Mouse (Mus musculus) hindbrain, embryonic 15.5 days (tissue): ENCODE measurements around the gene Tbx5. TPM values are rescaled to one million over a fixed set of nuclear protein-coding genes. Genes with fewer than 3 reads are reported as not detected.
A peak's percentile ranks its signal among the peaks of the same experiment; 100 is the strongest.
"Not testable (repeated sequence)": the region's sequence is repeated elsewhere in the genome, so short reads cannot be mapped to it uniquely, and the experiment has no call there.

Experiments
- ATAC-seq: fragments of 200-750 bp; cut with Nextera tagmentation; 2 replicates; pipeline ENCODE4 v1.8.0; 2017; ENCODE audit warnings: low read depth, moderate number of reproducible peaks, moderate TSS enrichment; ENCODE audit not compliant: low FRiP score
- H3K27ac ChIP-seq: fragments of 300-500 bp; sonication (generic); replicated peaks from 2 replicates; pipeline ENCODE4 v1.5.1; 2015; ENCODE audit warnings: mild to moderate bottlenecking, inconsistent platforms
- H3K27me3 ChIP-seq: fragments of 300-500 bp; sonication (generic); 2 replicates; pipeline ENCODE4 v1.6.1; 2015; ENCODE audit warnings: control low read depth, inconsistent platforms
- H3K36me3 ChIP-seq: fragments of 300-500 bp; sonication (generic); 2 replicates; pipeline ENCODE4 v1.6.1; 2015; ENCODE audit warnings: control low read depth, inconsistent platforms
- H3K4me1 ChIP-seq: fragments of 300-500 bp; sonication (generic); replicated peaks from 2 replicates; pipeline ENCODE4 v1.6.1; 2015; ENCODE audit warnings: control low read depth, inconsistent platforms
- H3K4me2 ChIP-seq: fragments of 300-500 bp; sonication (generic); 2 replicates; pipeline ENCODE4 v1.6.1; 2015; ENCODE audit warnings: moderate library complexity, mild to moderate bottlenecking, inconsistent platforms
- H3K4me3 ChIP-seq: fragments of 300-500 bp; sonication (generic); 2 replicates; pipeline ENCODE4 v1.5.1; 2015; ENCODE audit warnings: mild to moderate bottlenecking, inconsistent platforms
- H3K9ac ChIP-seq: fragments of 300-500 bp; sonication (generic); 2 replicates; pipeline ENCODE4 v1.6.1; 2015; ENCODE audit warnings: inconsistent platforms
- H3K9me3 ChIP-seq: fragments of 300-500 bp; sonication (generic); 2 replicates; pipeline ENCODE4 v1.6.1; 2016; ENCODE audit warnings: control low read depth, inconsistent platforms
- WGBS: fragments of 180-500 bp; shearing (Covaris S2); methylation state at CpG from one replicate; pipeline ENCODE4 v1.1.7; 2015; 5-methylcytosine and 5-hydroxymethylcytosine counted together
- polyA plus RNA-seq: library from polyadenylated mRNA; unstranded; fragments of >200 nt; fragmentation: Nextera tagmentation; extraction: Ambion mirVana; gene quantifications from 2 replicates; pipeline ENCODE4 v1.2.1, GENCODE M21; 2015

Tbx5 gene
- polyA plus RNA-seq, 1 experiment from 2014 or later: 0.09 TPM

- no peak for ATAC-seq
- H3K4me1 ChIP-seq: no peaks in the 10 kb centered on the region; the same call in 1 of the 2 replicates
- H3K4me2 ChIP-seq: peak overlapping the region; percentile 53
- no peak overlapping the region for H3K9ac ChIP-seq
- no peaks in the 10 kb centered on the region for H3K9me3 ChIP-seq
- WGBS: 14% methylated on average over 31 of the region's 31 CpGs
- no peak overlapping the region for H3K27ac ChIP-seq
- H3K27me3 ChIP-seq: peaks cover 12% of the 10 kb centered on the region; the same call in 1 of the 2 replicates
- no peaks in the 10 kb centered on the region for H3K36me3 ChIP-seq
- H3K4me3 ChIP-seq: peak overlapping the region; percentile 27
These were observed 34.1 kb downstream of the Tbx5 start for GRCm38 (mm10) chr5:119866277-119867235.

- Histone ChIP-seq H3K27me3 (peaks cover 6% of the 10 kb centered on the region; the same call in 1 of the 2 replicates), H3K9me3 (no peaks in the 10 kb centered on the region), H3K4me3 (no peak overlapping the region), H3K27ac (no peak overlapping the region), H3K4me1 (no peaks in the 10 kb centered on the region; the same call in 1 of the 2 replicates), H3K9ac (no peak overlapping the region), H3K4me2 (no peak overlapping the region), H3K36me3 (no peaks in the 10 kb centered on the region)
- no peak for ATAC-seq
- 84% methylated on average over 6 of the region's 6 CpGs for WGBS
These were observed 35.5 kb downstream of the Tbx5 start for GRCm38 (mm10) chr5:119867986-119868385.

GRCm38 (mm10) chr5:119875421-119875820 is 43.0 kb downstream of the Tbx5 start:
- Histone ChIP-seq H3K27ac (no peak overlapping the region), H3K27me3 (no peaks in the 10 kb centered on the region), H3K9me3 (no peaks in the 10 kb centered on the region), H3K36me3 (no peaks in the 10 kb centered on the region), H3K9ac (no peak overlapping the region), H3K4me2 (no peak overlapping the region), H3K4me3 (no peak overlapping the region), H3K4me1 (no peaks in the 10 kb centered on the region)
- no peak for ATAC-seq
- WGBS: 17% methylated on average over 2 of the region's 2 CpGs

GRCm38 (mm10) chr5:119877185-119877584 is 44.7 kb downstream of the Tbx5 start:
- Histone ChIP-seq H3K9ac (no peak overlapping the region), H3K4me1 (no peaks in the 10 kb centered on the region), H3K27me3 (no peaks in the 10 kb centered on the region), H3K4me2 (no peak overlapping the region), H3K9me3 (no peaks in the 10 kb centered on the region), H3K27ac (no peak overlapping the region), H3K36me3 (no peaks in the 10 kb centered on the region), H3K4me3 (no peak overlapping the region)
- ATAC-seq: no peak
- 76% methylated on average over 6 of the region's 6 CpGs for WGBS

- WGBS: 85% methylated on average over 7 of the region's 8 CpGs
- no peaks in the 10 kb centered on the region for H3K4me1 ChIP-seq
- no peaks in the 10 kb centered on the region for H3K36me3 ChIP-seq
- no peak overlapping the region for H3K4me3 ChIP-seq
- no peak overlapping the region for H3K4me2 ChIP-seq
- no peaks in the 10 kb centered on the region for H3K27me3 ChIP-seq
- no peaks in the 10 kb centered on the region for H3K9me3 ChIP-seq
- H3K27ac ChIP-seq: no peak overlapping the region
- no peak overlapping the region for H3K9ac ChIP-seq
- ATAC-seq: no peak
These were observed 53.1 kb downstream of the Tbx5 start for GRCm38 (mm10) chr5:119885595-119885994.

GRCm38 (mm10) chr5:119887381-119887780 is 54.9 kb downstream of the Tbx5 start:
- no peaks in the 10 kb centered on the region for H3K36me3 ChIP-seq
- H3K4me2 ChIP-seq: no peak overlapping the region
- no peak overlapping the region for H3K4me3 ChIP-seq
- no peaks in the 10 kb centered on the region for H3K9me3 ChIP-seq
- H3K27me3 ChIP-seq: no peaks in the 10 kb centered on the region
- WGBS: 86% methylated on average over 8 of the region's 8 CpGs
- no peak for ATAC-seq
- no peak overlapping the region for H3K27ac ChIP-seq
- no peaks in the 10 kb centered on the region for H3K4me1 ChIP-seq
- H3K9ac ChIP-seq: no peak overlapping the region

GRCm38 (mm10) chr5:119891960-119892359 is 59.5 kb downstream of the Tbx5 start:
- no peak overlapping the region for H3K4me2 ChIP-seq
- H3K4me3 ChIP-seq: no peak overlapping the region
- WGBS: 61% methylated on average over 5 of the region's 5 CpGs
- H3K9ac ChIP-seq: no peak overlapping the region
- no peak for ATAC-seq
- no peaks in the 10 kb centered on the region for H3K36me3 ChIP-seq
- no peaks in the 10 kb centered on the region for H3K27me3 ChIP-seq
- no peaks in the 10 kb centered on the region for H3K4me1 ChIP-seq
- no peak overlapping the region for H3K27ac ChIP-seq
- no peaks in the 10 kb centered on the region for H3K9me3 ChIP-seq

- Histone ChIP-seq H3K36me3 (no peaks in the 10 kb centered on the region), H3K9ac (no peak overlapping the region)
These were observed 60.6 kb downstream of the Tbx5 start for GRCm38 (mm10) chr5:119893060-119893459.

GRCm38 (mm10) chr5:119896605-119897004 is 64.1 kb downstream of the Tbx5 start:
- 85% methylated on average over 3 of the region's 3 CpGs for WGBS
- no peak overlapping the region for H3K4me2 ChIP-seq
- H3K9ac ChIP-seq: no peak overlapping the region
- no peak for ATAC-seq
- no peaks in the 10 kb centered on the region for H3K9me3 ChIP-seq
- H3K27ac ChIP-seq: no peak overlapping the region
- H3K36me3 ChIP-seq: no peaks in the 10 kb centered on the region
- no peaks in the 10 kb centered on the region for H3K4me1 ChIP-seq
- no peaks in the 10 kb centered on the region for H3K27me3 ChIP-seq
- no peak overlapping the region for H3K4me3 ChIP-seq

More at GRCm38 (mm10) chr5:119893060-119893459, 60.6 kb downstream of the Tbx5 start:
- Histone ChIP-seq H3K4me1 (no peaks in the 10 kb centered on the region), H3K9me3 (no peaks in the 10 kb centered on the region), H3K4me3 (no peak overlapping the region), H3K4me2 (no peak overlapping the region), H3K27ac (no peak overlapping the region), H3K27me3 (no peaks in the 10 kb centered on the region)
- 86% methylated on average over 3 of the region's 3 CpGs for WGBS
- no peak for ATAC-seq

GRCm38 (mm10) chr5:119916551-119917171 is 84.2 kb downstream of the Tbx5 start:
- Histone ChIP-seq H3K27ac (peak overlapping the region; percentile 64), H3K9me3 (no peaks in the 10 kb centered on the region), H3K4me2 (no peak overlapping the region), H3K4me1 (no peaks in the 10 kb centered on the region), H3K36me3 (no peaks in the 10 kb centered on the region), H3K9ac (no peak overlapping the region), H3K27me3 (no peaks in the 10 kb centered on the region), H3K4me3 (no peak overlapping the region)
- peak; percentile 87 for ATAC-seq
- WGBS: 65% methylated on average over 12 of the region's 12 CpGs

GRCm38 (mm10) chr5:119918381-119918780 is 85.9 kb downstream of the Tbx5 start:
- 96% methylated on average over 1 of the region's 1 CpGs for WGBS
- ATAC-seq: not testable (repeated sequence)

GRCm38 (mm10) chr5:119920941-119921340 is 88.5 kb downstream of the Tbx5 start:
- H3K4me2 ChIP-seq: no peak overlapping the region
- ATAC-seq: no peak
- 58% methylated on average over 10 of the region's 10 CpGs for WGBS

More at GRCm38 (mm10) chr5:119918381-119918780, 85.9 kb downstream of the Tbx5 start:
- H3K27ac ChIP-seq, H3K36me3 ChIP-seq, H3K4me1 ChIP-seq, H3K27me3 ChIP-seq, H3K9me3 ChIP-seq, H3K9ac ChIP-seq, H3K4me2 ChIP-seq, H3K4me3 ChIP-seq: not testable (repeated sequence)

More at GRCm38 (mm10) chr5:119920941-119921340, 88.5 kb downstream of the Tbx5 start:
- Histone ChIP-seq H3K36me3 (no peaks in the 10 kb centered on the region), H3K4me1 (no peaks in the 10 kb centered on the region), H3K27me3 (no peaks in the 10 kb centered on the region), H3K9ac (no peak overlapping the region), H3K4me3 (no peak overlapping the region), H3K9me3 (no peaks in the 10 kb centered on the region), H3K27ac (no peak overlapping the region)
